Mouse (Mus musculus) urinary bladder, postnatal 36 days (tissue): ENCODE results near the gene Haus8.
"Not testable (repeated sequence)": the region's sequence is repeated elsewhere in the genome, so short reads cannot be mapped to it uniquely, and the experiment has no call there.

Experiments
- DNase-seq, 2 experiments: peaks; one replicate each; pipeline ENCODE4 v3.0.0; 2022; ENCODE audit warnings: low spot score in 2 of 2, mixed read lengths in 1 of 2

The Haus8 gene

GRCm38 (mm10) chr8:71286223-71286622, 13.5 kb upstream of the Haus8 start:
- not testable (repeated sequence) for DNase-seq

- no peak for DNase-seq
Measured at GRCm38 (mm10) chr8:71282621-71283020, 9.9 kb upstream of the Haus8 start.

- not testable (repeated sequence) for DNase-seq
Measured at GRCm38 (mm10) chr8:71281731-71282130, 9.0 kb upstream of the Haus8 start.

- DNase-seq: not testable (repeated sequence)
Measured at GRCm38 (mm10) chr8:71279409-71279808, 6.7 kb upstream of the Haus8 start.

- no peak for DNase-seq
Measured at GRCm38 (mm10) chr8:71276166-71276565, 3.4 kb upstream of the Haus8 start.

- DNase-seq: no peak
Measured at GRCm38 (mm10) chr8:71274478-71274877, 1.7 kb upstream of the Haus8 start.

- DNase-seq: peak in 1 of 2 experiments; percentile 58
Measured at GRCm38 (mm10) chr8:71273151-71273510, 397 bp upstream of the Haus8 start.

- no peak for DNase-seq
Measured at GRCm38 (mm10) chr8:71271630-71272029, 1.1 kb downstream of the Haus8 start.

GRCm38 (mm10) chr8:71268286-71268685, 4.4 kb downstream of the Haus8 start:
- not testable (repeated sequence) for DNase-seq

- DNase-seq: no peak
Measured at GRCm38 (mm10) chr8:71267690-71268089, 5.0 kb downstream of the Haus8 start.

GRCm38 (mm10) chr8:71261234-71261633, 11.5 kb downstream of the Haus8 start:
- no peak for DNase-seq

- DNase-seq: peak; percentile 28 to 42
Measured at GRCm38 (mm10) chr8:71256545-71257232, 16.0 kb downstream of the Haus8 start.

- no peak for DNase-seq
Measured at GRCm38 (mm10) chr8:71248203-71248602, 24.5 kb downstream of the Haus8 start.

GRCm38 (mm10) chr8:71242757-71243156, 30.0 kb downstream of the Haus8 start:
- no peak for DNase-seq

- no peak for DNase-seq
Measured at GRCm38 (mm10) chr8:71224560-71224959, 48.2 kb downstream of the Haus8 start.

GRCm38 (mm10) chr8:71214266-71214665, 58.5 kb downstream of the Haus8 start:
- not testable (repeated sequence) for DNase-seq

- peak; percentile 8 to 29 for DNase-seq
Measured at GRCm38 (mm10) chr8:71205541-71205967, 67.2 kb downstream of the Haus8 start.
